Mouse (Mus musculus): Measurements from ENCODE around the gene Tmem86b.
"Not testable (repeated sequence)": the region's sequence is repeated elsewhere in the genome, so short reads cannot be mapped to it uniquely, and the experiment has no call there.

Gene Tmem86b

DNA sequence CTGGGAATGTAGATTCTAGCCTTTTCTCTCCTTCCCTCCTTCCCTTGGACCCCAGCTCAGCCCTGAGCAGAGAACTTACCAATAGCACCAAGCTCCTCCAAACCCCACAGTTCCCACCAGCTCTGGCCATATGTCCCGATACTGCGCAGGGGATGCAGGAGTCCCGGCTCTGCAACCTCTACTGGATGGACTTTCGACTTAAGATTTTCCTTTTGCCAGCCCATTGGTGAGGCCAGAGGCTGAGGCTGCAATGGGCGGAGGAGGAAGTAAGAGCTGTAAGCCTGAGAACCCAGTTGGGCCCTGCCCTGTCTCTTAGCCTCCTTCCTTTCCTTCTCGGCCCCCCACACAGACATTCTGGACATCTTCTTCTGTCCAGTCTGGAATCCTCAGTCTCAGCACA is 28.3 kb downstream of the Tmem86b start:
- in situ Hi-C loops (cut with MboI, MseI): no loop called here

DNA sequence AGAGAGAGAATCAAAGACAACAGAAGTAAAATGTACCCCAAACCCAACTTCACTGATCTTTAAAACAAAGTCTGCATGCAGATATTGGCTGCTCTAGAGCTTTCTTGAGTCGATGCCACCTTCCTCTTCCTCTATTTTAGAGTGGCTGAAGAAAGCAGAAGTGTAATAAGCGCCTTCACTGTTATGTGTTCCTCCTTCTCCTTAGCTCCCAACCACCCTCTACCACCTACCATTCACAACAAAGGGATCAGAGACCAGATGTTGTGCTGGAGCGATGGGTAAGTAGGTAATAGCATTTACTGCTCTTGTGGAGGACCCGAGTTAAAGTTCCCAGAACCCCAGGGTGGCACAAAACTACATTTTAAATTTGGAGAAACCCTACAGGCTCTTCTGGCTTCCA is 34.2 kb downstream of the Tmem86b start:
- in situ Hi-C loops (cut with MboI, MseI): not testable (repeated sequence)

DNA sequence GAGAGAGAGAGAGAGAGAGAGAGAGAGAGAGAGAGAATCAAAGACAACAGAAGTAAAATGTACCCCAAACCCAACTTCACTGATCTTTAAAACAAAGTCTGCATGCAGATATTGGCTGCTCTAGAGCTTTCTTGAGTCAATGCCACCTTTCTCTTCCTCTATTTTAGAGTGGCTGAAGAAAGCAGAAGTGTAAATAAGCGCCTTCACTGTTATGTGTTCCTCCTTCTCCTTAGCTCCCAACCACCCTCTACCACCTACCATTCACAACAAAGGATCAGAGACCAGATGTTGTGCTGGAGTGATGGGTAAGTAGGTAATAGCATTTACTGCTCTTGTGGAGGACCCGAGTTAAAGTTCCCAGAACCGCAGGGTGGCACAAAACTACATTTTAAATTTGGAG is 49.7 kb downstream of the Tmem86b start:
- in situ Hi-C loops (cut with MboI, MseI): not testable (repeated sequence)

Measured in T-helper 2 cell (primary cell).